ENCODE assay signal across 9 mouse cellular contexts in the genomic region with DNA sequence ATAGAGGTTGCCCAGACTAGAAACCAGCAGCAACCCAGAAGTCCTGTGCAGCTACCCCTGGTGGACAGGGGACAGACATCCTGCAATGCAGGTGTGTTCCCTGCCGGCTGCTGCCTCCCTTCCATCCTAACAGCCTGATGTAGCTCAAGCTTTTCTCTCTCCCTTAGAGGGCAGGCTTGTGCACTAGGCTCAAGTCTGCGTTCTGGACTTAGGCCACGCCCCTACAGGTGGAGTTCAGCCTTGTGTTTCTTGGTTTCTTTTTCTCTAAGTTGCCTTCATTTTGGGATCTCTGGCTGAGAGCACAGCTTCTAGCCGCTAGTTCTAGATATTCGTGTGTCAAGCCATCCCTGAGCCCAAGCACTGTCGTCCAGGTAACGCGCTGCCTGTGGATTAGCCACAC. TPM values are rescaled to one million over a fixed set of nuclear protein-coding genes. Genes with fewer than 3 reads are reported as not detected.
DNase-seq lines count a peak whose midpoint lies in the region; ATAC-seq and TF ChIP-seq lines count a peak whose summit lies in the region.
"Had no signal": no experiment of that assay in that cellular context is flagged by ENCODE, and none has a peak within 500 bp of the region (broad histone marks: within the 10 kb centered on the region; RNA-seq: fewer than 3 reads in every experiment).

No protein-coding gene starts in this region.

- H3K4me2 ChIP-seq in lung, embryonic 14.5 days, result no peak overlapping the region
- H3K4me2 ChIP-seq: embryonic facial prominence, embryonic 12.5 days had no signal

- peak; percentile 26 to 38 for DNase-seq in spleen, postnatal 36 days (ENCODE audit: low spot score in 2 of 2)
- DNase-seq in spleen, postnatal 14 days (ENCODE audit: low spot score in 2 of 2), result no peak
- DNase-seq in lung, embryonic 14.5 days, result peak; percentile 39
- DNase-seq in thymus, postnatal 4 days, result peak; percentile 59
- DNase-seq in gastrocnemius, postnatal 25 days, result no peak
- DNase-seq in gastrocnemius, adult 18-20 months (ENCODE audit: low spot score), result no peak
- no peak for DNase-seq in layer of hippocampus, adult 11-12 months (ENCODE audit: low spot score)

- H3K4me3 ChIP-seq in lung, embryonic 14.5 days (ENCODE audit: low read depth, low read length), result no peak overlapping the region
- H3K4me3 ChIP-seq: embryonic facial prominence, embryonic 12.5 days had no signal

- no peak overlapping the region for H3K27ac ChIP-seq in lung, embryonic 14.5 days (ENCODE audit: low read depth)
- H3K27ac ChIP-seq: embryonic facial prominence, embryonic 12.5 days had no signal

- H3K9ac ChIP-seq in lung, embryonic 14.5 days, result no peak overlapping the region
- H3K9ac ChIP-seq: embryonic facial prominence, embryonic 12.5 days had no signal

- 56% methylated on average over 8 of the region's 8 CpGs for WGBS in lung, embryonic 14.5 days

- no peaks in the 10 kb centered on the region for H3K27me3 ChIP-seq in lung, embryonic 14.5 days (ENCODE audit: insufficient read depth, low read length)
- H3K27me3 ChIP-seq: embryonic facial prominence, embryonic 12.5 days had no signal

- peak; percentile 63 for TF ChIP-seq CTCF in lung, embryonic 14.5 days (IDR thresholded peaks at IDR 0.05; ENCODE audit: low read depth)

- H3K4me1 ChIP-seq in lung, embryonic 14.5 days (ENCODE audit: insufficient read depth), result no peaks in the 10 kb centered on the region

- ATAC-seq in granulocyte monocyte progenitor cell, adult 5-6 weeks (replicated peaks; ENCODE audit: poor library complexity, severe bottlenecking), result peak; percentile 40; the same call in 1 of the 2 replicates
- no peak for ATAC-seq in lung, embryonic 14.5 days (ENCODE audit: insufficient read depth)

- H3K36me3 ChIP-seq in lung, embryonic 14.5 days (ENCODE audit: insufficient read depth), result no peaks in the 10 kb centered on the region
- H3K36me3 ChIP-seq: embryonic facial prominence, embryonic 12.5 days had no signal

- H3K9me3 ChIP-seq in lung, embryonic 14.5 days (ENCODE audit: low read depth, low read length), result no peaks in the 10 kb centered on the region
- H3K9me3 ChIP-seq: embryonic facial prominence, embryonic 12.5 days had no signal

RNA-seq across cellular contexts. Expression of gene Tnrc6c, which starts 31.9 kb away (rescaled TPM):
- total RNA-seq in granulocyte monocyte progenitor cell, adult 5-6 weeks (2014; fragmentation: Nextera tagmentation), result 21.9 and 24.4 TPM in 2 replicates
- total RNA-seq in granulocyte monocyte progenitor cell, adult 5-6 weeks (2017), result 22.7 and 23.5 TPM in 2 replicates
- 10.9 and 11.6 TPM in 2 replicates for polyA plus RNA-seq in lung, embryonic 14.5 days (2014; fragmentation: Nextera tagmentation; extraction: Ambion mirVana)
- 10 to 100 TPM; 17.2 to 18.2 TPM for total RNA-seq in gastrocnemius, postnatal 25 days (2021)
- total RNA-seq in gastrocnemius, adult 18-20 months (2021), result 10 to 100 TPM; 20.2 to 20.5 TPM

Comparison
In these comparisons a context has a peak if more than half of its experiments do, and no peak if none do; other contexts are left out.
1. DNase-seq: peak in spleen, postnatal 36 days (2 of 2), lung, embryonic 14.5 days (single experiment) and thymus, postnatal 4 days (single experiment); none in spleen, postnatal 14 days (0 of 2), gastrocnemius, postnatal 25 days (single experiment), gastrocnemius, adult 18-20 months (single experiment) and layer of hippocampus, adult 11-12 months (single experiment).